Mouse (Mus musculus): Measurements from ENCODE around the gene Tecr.
A peak's percentile ranks its signal among the peaks of the same experiment; 100 is the strongest.

- TF ChIP-seq POLR2A (IDR thresholded peaks at IDR 0.05; ENCODE audit: borderline replicate concordance, extremely low read depth, insufficient read depth, insufficient read length, poor library complexity, severe bottlenecking): no peak
- TF ChIP-seq CTCF (IDR thresholded peaks at IDR 0.05; ENCODE audit: borderline replicate concordance, extremely low read depth, insufficient read depth, insufficient read length): peak; percentile 3; the same call in 1 of the 2 replicates
These were observed 48.9 kb upstream of the Tecr start for GRCm38 (mm10) chr8:83656484-83657246.

Measured in brain, embryonic 14.5 days (tissue).